Mouse (Mus musculus): Measurements from ENCODE around the gene Ddi2. TPM values are rescaled to one million over a fixed set of nuclear protein-coding genes. Genes with fewer than 3 reads are reported as not detected.

The Ddi2 gene
- total RNA-seq, 2 experiments from 2014 or later: 35.0 to 37.6 TPM

GRCm38 (mm10) chr4:141746578-141747346 lies 23.5 kb upstream of the Ddi2 start, which contains the start of gene Agmat:
Gene Agmat, plus strand, starts transcription at chr4:141746672.
- no peak for DNase-seq

GRCm38 (mm10) chr4:141742381-141742780 lies 19.2 kb upstream of the Ddi2 start:
- intact Hi-C loops (cut with DNase I; ENCODE audit: low total_unique reads): no loop called here
- no peak for DNase-seq

More at GRCm38 (mm10) chr4:141746578-141747346, 23.5 kb upstream of the Ddi2 start, which contains the start of gene Agmat:
- intact Hi-C loops (cut with DNase I; ENCODE audit: low total_unique reads): no loop called here

GRCm38 (mm10) chr4:141741856-141742255 lies 18.6 kb upstream of the Ddi2 start:
- DNase-seq: no peak
- intact Hi-C loops (cut with DNase I; ENCODE audit: low total_unique reads): no loop called here

GRCm38 (mm10) chr4:141738015-141738414 lies 14.8 kb upstream of the Ddi2 start:
- no peak for DNase-seq
- intact Hi-C loops (cut with DNase I; ENCODE audit: low total_unique reads): no loop called here

- intact Hi-C loops (cut with DNase I; ENCODE audit: low total_unique reads): no loop called here
- DNase-seq: no peak
Observed at GRCm38 (mm10) chr4:141736856-141737255, 13.6 kb upstream of the Ddi2 start.

- intact Hi-C loops (cut with DNase I; ENCODE audit: low total_unique reads): no loop called here
- no peak for DNase-seq
Observed at GRCm38 (mm10) chr4:141735206-141735560, 12.0 kb upstream of the Ddi2 start.

GRCm38 (mm10) chr4:141734446-141735205 lies 11.4 kb upstream of the Ddi2 start:
- DNase-seq: peak; percentile 90
- intact Hi-C loops (cut with DNase I; ENCODE audit: low total_unique reads): no loop called here

GRCm38 (mm10) chr4:141731766-141732165 lies 8.5 kb upstream of the Ddi2 start:
- DNase-seq: no peak
- intact Hi-C loops (cut with DNase I; ENCODE audit: low total_unique reads): no loop called here

GRCm38 (mm10) chr4:141730401-141730800 lies 7.2 kb upstream of the Ddi2 start:
- intact Hi-C loops (cut with DNase I; ENCODE audit: low total_unique reads): no loop called here
- DNase-seq: no peak

GRCm38 (mm10) chr4:141729266-141729665 lies 6.0 kb upstream of the Ddi2 start:
- DNase-seq: no peak
- intact Hi-C loops (cut with DNase I; ENCODE audit: low total_unique reads): no loop called here

- DNase-seq: no peak
- intact Hi-C loops (cut with DNase I; ENCODE audit: low total_unique reads): no loop called here
Observed at GRCm38 (mm10) chr4:141725738-141726137, 2.5 kb upstream of the Ddi2 start.

GRCm38 (mm10) chr4:141725277-141725676 lies 2.1 kb upstream of the Ddi2 start:
- intact Hi-C loops (cut with DNase I; ENCODE audit: low total_unique reads): no loop called here

GRCm38 (mm10) chr4:141724594-141724993 lies 1.4 kb upstream of the Ddi2 start:
- DNase-seq: no peak

More at GRCm38 (mm10) chr4:141725277-141725676, 2.1 kb upstream of the Ddi2 start:
- no peak for DNase-seq

GRCm38 (mm10) chr4:141723673-141724068 lies 452 bp upstream of the Ddi2 start:
- intact Hi-C loops (cut with DNase I; ENCODE audit: low total_unique reads): no loop called here
- DNase-seq: no peak

More at GRCm38 (mm10) chr4:141724594-141724993, 1.4 kb upstream of the Ddi2 start:
- intact Hi-C loops (cut with DNase I; ENCODE audit: low total_unique reads): no loop called here

- DNase-seq: no peak
- intact Hi-C loops (cut with DNase I; ENCODE audit: low total_unique reads): no loop called here
Observed at GRCm38 (mm10) chr4:141721961-141722360, 1.3 kb downstream of the Ddi2 start.

- intact Hi-C loops (cut with DNase I; ENCODE audit: low total_unique reads): no loop called here
- no peak for DNase-seq
Observed at GRCm38 (mm10) chr4:141720761-141721523, 2.3 kb downstream of the Ddi2 start.

- intact Hi-C loops (cut with DNase I; ENCODE audit: low total_unique reads): no loop called here
- no peak for DNase-seq
Observed at GRCm38 (mm10) chr4:141719304-141719703, 3.9 kb downstream of the Ddi2 start.

GRCm38 (mm10) chr4:141717633-141718032 lies 5.6 kb downstream of the Ddi2 start:
- no peak for DNase-seq
- intact Hi-C loops (cut with DNase I; ENCODE audit: low total_unique reads): no loop called here

- intact Hi-C loops (cut with DNase I; ENCODE audit: low total_unique reads): no loop called here
- DNase-seq: no peak
Observed at GRCm38 (mm10) chr4:141715027-141715426, 8.2 kb downstream of the Ddi2 start.

GRCm38 (mm10) chr4:141713598-141714142 lies 9.5 kb downstream of the Ddi2 start:
- DNase-seq: no peak

More at GRCm38 (mm10) chr4:141713598-141714142, 9.5 kb downstream of the Ddi2 start:
- intact Hi-C loops (cut with DNase I; ENCODE audit: low total_unique reads): no loop called here

All from gastrocnemius, postnatal 14 days (tissue).